Mouse (Mus musculus) embryonic fibroblast, embryonic 13.5 days (primary cell): ENCODE data around the gene Serpina3k.

ENCODE experiments used
- CTCF ChIP-seq: IDR thresholded peaks from 2 replicates; pipeline ENCODE4 v1.5.1; 2011; ENCODE audit warnings: mild to moderate bottlenecking, control low read depth, low read length, moderate library complexity, borderline replicate concordance; ENCODE audit not compliant: insufficient read depth
- POLR2A ChIP-seq: IDR thresholded peaks from 2 replicates; pipeline ENCODE4 v1.6.1; 2011; ENCODE audit warnings: low read depth, mild to moderate bottlenecking, control low read depth, low read length, moderate library complexity

- no peak for TF ChIP-seq POLR2A
- TF ChIP-seq CTCF: no peak
These were observed 7.4 kb downstream of the Serpina3k start for GRCm38 (mm10) chr12:104345707-104346106.
